Mouse (Mus musculus): ENCODE data around the gene Gstm4.
A peak's percentile ranks its signal among the peaks of the same experiment; 100 is the strongest.
"Not testable (repeated sequence)": the region's sequence is repeated elsewhere in the genome, so short reads cannot be mapped to it uniquely, and the experiment has no call there.

Gstm4 gene

DNA sequence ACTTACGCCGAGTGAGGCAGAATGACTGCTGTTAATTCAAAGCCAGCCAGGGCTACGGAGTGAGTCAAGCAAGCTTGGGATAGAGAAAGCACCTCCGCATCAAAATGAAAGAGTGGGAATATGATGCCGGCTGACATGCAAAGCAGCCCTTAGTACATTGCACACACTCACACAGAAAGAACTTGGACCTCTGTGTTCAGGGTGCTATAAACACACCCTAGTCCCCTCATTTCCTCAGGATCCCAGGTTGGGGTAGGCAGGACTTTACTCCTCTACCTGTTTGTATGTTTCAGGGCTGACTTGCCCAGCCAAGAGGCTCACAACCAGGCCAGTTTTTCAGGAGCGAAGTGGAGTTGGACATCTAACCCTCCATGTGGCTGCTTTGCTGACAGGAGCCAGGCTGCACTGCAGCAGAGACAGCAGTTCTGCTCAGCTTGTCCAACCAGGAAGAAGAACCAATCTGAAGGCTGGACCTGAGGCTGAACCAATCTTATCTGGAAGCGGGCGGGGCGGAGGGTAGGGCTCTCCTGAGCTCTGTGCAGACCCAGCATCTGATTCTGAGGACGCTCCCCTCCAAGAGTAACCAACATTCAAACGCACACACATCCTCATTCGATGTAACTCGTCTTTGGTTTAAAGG, 24.7 kb upstream of the Gstm4 start:
- DNase-seq (ENCODE audit: low spot score): no peak

DNA sequence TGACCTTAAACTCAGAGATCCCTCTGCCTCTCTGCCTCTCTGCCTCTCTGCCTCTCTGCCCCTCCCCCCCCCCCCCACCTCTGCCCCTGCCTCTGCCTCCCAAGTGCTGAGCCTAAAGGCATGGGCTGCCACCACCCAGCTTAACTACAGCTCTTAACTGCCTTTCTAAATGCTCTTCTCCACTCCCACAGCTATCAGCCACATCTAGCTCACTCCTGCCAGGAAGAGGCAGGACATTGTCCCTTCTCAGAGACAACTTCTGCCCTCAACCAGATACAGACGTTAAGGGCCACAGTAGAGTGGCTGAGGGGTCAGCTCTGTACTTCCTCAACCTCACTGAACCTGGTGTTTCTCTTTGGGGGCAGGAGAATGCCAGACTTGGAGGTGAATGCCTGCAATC, 24.1 kb upstream of the Gstm4 start:
- DNase-seq (ENCODE audit: low spot score): no peak

DNA sequence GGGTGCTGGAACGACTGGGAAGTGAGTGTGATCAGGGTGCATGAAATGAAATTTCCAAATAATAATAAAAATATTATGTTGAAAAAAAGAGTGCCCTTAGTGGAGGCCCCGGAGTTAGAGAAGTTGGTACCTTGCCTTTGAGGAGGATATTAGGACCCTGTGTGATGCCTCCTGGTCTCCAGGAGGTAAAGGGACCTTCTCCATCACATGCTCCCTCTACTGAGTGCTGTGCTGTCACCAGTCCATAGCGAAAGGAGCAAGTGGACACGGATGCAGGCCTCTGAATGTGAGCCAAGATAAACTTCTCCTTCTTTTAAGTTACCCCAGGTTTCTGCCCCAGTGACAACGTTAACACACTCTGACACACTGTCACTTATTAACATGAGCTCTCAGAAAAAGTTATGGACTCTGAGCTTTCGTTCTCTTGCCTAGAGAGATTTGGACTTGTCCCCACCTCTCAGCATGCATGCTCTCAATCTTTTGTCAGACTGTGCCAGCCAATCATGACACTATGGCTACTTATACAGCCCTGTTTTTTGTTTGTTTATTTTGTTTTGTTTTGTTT, 22.8 kb upstream of the Gstm4 start:
- DNase-seq (ENCODE audit: low spot score): no peak

DNA sequence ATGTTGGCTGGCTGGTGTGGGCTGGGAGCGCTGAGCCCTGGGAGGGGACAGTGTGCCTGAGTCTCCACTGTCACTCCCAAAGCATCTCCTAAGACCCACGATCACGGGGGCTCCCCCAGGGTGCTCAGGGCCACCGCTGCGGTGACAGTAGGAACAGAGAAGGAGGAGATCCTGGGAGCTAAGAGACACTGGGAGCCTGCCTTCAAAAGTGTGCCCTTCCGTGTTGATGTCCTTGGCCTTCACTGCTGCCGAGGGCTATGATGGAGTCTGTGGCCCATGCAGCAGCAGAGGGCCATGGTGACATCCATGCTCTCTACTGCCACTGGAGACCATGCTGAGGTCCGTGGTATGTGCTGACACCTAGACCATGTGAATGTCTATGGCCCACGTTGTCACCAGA, 20.9 kb upstream of the Gstm4 start:
- DNase-seq (ENCODE audit: low spot score): no peak

DNA sequence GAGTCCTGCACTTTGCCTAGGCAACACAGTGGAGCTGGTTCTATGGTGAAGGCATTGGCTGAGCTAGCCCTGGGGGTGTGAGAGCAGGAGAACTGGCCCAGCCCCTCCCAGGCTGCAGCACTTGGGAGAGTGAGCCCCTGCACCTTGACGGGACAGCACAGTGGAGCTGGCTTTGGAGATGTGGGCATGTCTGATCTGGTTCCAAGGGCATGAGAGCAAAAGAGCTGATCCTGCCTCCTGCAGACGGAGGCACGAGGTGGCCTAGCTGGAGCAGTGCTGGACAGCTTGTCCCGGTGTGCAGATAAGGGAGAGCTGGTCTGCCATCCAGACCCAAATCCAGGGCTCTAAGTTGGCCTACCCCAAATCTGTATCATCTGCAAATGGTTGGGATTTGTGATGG, 20.0 kb upstream of the Gstm4 start:
- DNase-seq (ENCODE audit: low spot score): no peak

DNA sequence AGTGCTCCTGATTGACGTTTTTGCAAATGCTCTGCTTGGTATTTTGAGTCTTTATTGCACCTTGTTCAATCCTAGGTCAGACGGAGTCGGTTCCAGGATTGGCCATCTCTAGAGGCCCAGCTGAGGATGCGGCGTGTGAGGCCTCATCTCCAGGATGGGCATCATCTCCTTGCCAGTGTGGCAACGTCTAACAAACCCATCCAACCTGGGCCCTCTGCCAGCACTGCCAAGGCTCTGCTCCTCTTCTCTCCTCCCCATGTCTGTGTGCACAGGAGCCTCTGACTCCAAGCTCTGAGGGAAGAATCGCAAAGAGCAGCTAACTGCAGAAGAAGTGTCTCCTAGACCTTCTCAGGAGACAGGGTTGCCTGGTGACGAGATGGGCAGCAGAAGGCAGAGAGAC, 18.0 kb upstream of the Gstm4 start:
- no peak for DNase-seq (ENCODE audit: low spot score)

DNA sequence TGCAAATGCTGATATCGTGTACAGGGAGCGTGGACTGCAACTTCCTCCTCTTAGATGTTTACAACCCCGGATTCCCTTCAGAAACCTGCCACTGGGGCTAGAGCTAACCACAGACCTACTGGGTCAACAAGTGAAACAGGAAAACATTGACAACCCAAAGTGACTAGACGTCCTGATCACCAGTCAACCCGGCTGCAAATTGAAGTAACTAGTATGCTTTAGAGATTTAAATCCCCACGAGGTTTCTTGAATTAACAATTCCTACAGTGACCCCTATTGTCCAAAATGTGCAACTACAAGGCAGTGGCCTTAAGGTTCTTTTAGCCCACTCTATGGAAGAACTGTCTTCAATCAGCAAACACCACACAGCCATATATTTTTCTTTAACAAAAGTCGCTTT, 16.7 kb upstream of the Gstm4 start:
- peak; percentile 79 for DNase-seq (ENCODE audit: low spot score)

DNA sequence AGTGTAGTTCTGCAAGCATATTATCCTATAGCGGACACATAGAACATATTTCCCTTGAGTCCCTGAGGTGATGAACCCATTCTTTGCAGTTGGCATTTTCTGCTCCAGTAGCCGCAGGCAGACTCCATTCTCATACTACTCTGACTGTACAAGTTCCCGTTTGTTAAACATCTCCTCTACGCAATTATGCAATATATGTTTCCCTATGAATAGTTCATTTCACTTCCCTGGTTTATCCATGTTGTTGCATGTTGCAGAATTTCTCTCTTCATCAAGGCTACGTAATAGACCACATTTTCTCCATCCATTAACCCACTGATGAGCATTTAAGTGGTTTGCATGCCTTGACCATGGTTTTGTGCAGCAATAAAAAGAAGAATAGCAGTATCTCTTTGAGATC, 5.8 kb upstream of the Gstm4 start:
- no peak for DNase-seq (ENCODE audit: low spot score)

DNA sequence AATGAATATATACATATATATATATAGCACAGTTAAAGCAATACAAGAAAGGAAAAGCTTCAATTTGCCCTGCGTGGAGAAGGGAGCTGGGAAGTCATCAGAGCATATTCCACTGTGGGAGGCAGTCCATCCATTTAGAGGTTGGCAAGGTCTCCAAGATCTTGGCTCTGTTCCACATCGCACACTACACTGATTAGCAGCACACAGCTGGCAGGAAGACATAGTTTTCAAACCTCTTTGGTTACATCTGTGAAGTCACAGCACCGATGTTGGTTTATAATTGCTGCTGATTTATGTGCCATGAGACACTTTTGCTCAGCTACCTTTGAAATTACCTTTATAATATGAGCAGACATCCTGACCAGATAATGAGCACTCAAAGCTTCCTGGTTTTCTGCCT, 3.6 kb upstream of the Gstm4 start:
- DNase-seq (ENCODE audit: low spot score): no peak

DNA sequence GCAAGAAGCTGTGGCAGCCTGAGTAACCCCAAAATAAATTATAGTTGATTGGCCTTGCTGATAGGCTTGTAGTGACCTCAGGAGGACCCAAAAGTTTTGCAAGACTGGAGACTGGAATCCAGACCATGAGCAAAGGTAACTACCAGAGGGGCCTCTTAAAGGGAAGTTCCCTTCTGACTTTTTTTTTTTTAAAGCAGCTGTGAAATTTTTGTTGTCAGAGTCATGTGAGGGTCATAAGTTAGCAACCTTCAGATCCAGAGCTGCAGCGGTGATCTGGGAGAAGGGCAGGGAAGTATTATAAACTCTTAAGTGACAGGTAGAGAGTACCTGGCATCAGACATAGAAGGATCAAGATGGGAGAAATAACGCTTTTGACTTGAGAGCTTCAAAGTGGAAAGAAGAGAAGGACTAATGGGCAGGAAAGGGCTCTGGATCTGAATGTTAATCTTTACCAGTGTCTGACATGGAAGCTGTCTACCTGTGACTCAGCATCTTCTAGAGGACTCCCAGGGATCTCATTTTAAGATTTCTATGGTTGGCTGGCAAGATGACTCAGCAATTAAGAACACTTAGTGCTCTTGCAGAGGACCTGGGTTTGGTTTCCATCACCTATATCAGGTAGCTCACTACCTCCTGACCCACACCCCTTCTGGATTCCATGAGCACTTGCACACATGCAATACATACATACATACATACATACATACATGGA, 2.4 kb upstream of the Gstm4 start:
- DNase-seq (ENCODE audit: low spot score): peak; percentile 46

DNA sequence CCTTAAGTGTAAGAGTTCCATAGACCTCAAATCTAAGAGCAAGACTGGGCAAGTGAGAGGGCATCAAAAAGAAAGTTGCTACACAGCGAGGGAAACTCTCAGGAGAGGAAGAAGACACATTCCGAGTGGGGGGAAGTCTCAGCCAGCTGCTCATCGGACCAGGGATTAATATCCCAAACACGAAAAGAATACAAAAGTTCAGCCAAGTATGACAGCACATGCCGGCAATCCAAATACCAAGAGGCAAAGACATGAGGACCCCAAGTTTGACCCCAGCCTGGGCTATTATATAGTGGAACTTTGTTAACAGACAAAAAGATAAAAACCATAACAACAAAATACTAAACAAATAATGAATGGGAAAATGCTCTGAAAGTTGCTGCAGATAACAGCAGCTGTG, 11.5 kb downstream of the Gstm4 start:
- no peak for DNase-seq (ENCODE audit: low spot score)

DNA sequence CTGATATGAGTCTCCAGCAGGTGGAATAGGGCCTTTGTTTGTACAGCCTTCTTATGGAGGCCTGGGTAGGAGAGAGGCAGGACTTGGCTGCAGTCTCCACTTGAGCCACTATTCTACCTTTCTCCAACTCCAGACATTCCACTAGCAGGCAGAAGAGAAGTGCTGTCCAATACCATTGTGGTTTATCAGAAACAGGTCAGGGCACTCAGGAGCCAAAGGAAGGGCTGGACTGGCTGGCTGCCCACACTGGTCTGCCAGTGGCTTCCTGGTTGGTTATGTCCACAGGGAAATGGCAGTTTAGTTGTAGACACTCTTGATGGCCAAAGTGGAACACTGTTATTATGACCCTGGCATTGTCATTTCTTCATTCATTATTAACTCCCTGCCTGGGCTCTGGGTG, 12.6 kb downstream of the Gstm4 start:
- DNase-seq (ENCODE audit: low spot score): no peak

DNA sequence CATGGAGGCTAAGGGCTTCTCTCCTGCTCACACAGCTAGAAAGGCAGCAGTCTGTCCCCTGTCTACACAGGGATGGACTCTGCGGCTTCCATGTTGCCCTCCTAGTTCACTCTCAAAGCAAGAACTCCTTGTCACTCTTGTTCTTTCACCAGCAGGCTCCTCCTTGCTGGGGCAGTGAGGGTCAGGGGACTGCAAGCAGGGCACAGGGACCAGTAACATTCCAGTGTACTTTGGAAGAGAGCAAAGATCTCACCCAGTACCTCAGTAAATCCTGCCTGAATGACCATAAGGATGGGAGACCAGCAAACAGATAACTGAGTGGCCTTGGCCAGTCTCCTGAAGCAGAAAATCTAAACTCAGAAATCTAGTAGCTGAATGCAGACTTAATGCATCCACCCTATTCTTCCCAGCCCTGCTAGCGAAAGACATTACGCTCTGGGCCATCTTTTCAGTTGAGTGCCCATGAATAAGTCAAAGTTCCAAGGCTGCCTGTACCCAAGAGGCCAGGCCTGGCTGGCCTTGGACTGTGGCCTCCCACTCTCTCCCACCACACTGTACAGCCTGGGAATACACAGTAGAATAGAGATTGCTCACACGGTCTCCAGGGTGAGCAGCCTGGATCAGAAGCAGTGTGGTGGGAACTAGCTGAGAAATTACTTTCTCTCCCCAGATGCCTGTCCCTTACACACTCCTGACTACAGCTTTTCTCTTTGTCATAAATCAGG, 15.9 kb downstream of the Gstm4 start:
- DNase-seq (ENCODE audit: low spot score): no peak

DNA sequence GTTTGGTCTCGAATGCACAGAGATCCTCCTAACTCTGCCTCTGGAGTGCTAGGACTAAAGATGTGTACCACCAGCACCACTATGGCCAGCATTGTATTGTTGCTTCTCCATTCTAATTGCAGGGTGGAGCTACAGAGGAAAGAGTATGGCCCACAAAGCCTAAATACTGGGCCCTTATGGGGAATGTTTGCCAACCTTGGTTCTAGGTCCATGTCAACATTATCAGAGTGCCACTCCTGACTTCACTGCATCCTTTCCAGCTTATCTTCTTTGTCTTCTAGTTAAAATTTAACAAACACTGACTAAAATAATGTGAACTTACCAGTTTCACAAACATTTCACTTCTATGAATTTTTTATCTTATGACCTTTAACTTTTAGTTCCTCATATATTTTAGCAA, 18.1 kb downstream of the Gstm4 start:
- no peak for DNase-seq (ENCODE audit: low spot score)

DNA sequence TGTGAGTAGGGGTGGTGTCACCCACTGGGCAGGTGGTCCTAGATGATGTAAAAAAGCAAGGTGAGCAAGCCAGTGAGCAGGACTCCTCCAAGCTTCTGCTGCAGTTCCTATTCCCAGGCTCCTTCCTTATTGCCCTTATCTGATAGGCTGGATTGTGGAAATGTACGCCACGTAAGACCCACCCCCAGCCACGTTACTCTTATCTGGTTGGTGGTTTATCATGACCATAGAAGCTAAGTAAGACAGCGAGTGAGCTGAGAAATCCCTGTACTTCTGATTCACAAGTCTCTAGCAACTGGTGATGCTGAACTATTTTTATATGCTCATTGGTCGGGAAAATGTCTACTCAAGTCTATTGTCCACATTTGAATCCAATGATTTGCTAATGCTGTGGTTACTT, 18.6 kb downstream of the Gstm4 start:
- DNase-seq (ENCODE audit: low spot score): no peak

DNA sequence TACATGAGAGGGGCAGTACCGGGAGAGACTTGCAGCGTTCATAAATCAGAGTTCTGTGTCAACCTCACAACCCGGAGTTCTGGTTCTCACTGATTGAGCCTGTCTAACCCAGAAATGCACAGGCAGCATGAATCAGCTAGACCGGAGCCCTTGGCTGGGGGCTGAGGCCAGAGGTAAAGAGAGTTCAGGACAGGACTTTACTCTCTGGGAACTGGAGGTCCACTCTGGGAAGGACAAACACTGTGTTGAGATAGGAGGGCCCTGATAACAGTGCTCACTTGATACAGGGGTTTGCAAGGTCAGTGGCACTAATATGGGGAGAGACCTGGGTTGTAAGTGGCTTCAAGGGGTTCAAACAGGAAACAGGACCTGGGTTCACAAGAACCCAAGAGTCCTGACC, 19.4 kb downstream of the Gstm4 start:
- no peak for DNase-seq (ENCODE audit: low spot score)

DNA sequence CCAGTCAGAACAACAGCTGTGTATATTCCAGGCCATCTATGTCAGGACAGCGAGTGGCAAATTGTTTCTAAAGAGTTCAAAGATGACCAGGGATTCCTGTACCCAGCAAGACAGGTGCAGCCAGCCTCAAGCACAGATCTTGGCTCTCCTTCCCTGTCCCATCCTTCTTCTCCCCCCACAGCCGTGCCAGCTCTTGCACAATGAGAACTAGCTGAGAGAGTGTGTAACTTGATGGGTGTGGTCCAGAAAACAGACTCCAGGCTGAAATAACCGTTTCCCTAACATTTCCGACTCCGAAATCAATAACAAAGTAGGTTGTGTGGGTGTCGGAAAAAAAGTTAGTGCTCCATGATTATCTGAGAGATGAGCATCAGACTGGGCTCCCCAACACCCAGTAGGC, 22.0 kb downstream of the Gstm4 start:
- no peak for DNase-seq (ENCODE audit: low spot score)

DNA sequence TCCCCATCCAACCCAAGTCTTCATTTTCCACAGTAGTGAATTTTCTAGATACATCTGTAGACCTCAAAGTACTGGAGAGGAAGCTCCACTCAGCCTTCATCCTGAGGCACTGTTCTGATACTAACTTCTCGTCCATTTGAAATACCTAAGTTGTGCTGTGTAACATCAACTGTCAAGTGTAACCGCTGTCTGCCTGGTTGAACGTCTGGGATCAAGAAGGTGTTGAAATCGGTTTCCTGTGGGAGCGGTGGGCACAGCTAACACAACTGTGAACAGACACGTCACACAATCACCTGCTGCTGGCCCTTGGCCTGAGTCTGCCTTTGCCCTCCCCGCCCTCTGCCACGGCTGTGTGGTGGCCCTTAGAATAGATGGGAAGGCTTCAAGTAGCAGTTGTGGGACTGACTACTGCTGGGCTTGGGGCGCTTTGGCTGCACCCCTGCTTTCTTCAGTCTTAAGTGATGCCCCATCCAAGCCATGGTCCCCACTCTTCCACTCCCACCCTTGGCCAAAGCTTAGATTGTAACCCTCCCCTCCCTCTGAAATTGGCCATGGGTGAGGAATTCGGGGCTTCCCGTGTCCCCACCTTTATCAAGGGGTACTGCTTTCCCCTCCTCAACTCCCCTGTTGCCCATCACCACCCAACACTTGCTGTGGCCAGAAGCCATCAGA, 24.2 kb downstream of the Gstm4 start:
- DNase-seq (ENCODE audit: low spot score): not testable (repeated sequence)

DNA sequence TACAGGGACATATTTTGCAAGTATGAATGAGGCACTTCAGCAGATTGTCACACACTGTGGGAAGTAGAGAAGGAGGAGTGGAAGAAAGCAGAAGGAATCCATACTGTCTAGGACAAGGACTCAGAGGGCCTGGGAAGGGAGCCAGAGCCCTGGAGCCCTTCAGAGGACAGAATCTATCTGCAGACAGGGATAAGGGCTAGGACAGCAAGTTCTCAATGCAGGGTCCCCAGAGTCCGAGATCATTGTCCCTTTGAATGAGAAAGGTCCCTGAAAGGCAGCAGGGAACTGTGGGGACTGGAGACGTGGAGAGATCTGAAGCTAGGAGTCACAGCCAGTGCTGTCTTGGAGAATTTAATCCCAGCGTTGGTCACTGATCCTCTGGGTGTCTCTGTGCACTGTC, 25.5 kb downstream of the Gstm4 start:
- not testable (repeated sequence) for DNase-seq (ENCODE audit: low spot score)

DNA sequence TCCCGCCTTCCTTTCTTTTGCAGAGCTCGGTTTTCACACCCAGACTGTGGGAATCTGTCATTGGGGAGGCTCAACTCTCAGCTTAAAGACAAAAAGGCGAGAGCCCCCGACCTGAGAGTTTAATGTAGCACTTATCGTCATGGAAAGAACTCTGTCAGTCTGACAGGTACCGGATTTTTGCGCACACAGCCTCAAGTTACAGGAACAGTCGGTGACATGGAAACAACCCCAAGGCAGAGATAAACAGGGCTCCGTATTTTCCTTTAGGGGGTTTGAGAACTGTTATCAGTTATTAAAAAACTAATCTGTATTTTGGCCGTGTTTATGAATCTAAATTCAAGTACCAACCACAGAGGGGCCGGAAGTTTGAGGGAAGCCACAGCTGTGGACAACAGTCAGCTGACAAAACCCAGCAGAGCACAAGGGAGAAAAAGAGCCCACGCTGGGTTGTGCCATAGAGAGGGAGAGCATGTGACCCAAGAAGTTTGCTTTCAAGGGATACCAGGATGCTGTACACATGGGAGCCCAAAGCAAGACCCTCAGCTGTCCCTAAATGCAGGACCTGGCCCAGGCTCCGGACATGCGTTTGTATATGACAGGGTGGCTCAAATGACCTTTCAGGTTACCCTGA, 26.4 kb downstream of the Gstm4 start:
- no peak for DNase-seq (ENCODE audit: low spot score)

DNA sequence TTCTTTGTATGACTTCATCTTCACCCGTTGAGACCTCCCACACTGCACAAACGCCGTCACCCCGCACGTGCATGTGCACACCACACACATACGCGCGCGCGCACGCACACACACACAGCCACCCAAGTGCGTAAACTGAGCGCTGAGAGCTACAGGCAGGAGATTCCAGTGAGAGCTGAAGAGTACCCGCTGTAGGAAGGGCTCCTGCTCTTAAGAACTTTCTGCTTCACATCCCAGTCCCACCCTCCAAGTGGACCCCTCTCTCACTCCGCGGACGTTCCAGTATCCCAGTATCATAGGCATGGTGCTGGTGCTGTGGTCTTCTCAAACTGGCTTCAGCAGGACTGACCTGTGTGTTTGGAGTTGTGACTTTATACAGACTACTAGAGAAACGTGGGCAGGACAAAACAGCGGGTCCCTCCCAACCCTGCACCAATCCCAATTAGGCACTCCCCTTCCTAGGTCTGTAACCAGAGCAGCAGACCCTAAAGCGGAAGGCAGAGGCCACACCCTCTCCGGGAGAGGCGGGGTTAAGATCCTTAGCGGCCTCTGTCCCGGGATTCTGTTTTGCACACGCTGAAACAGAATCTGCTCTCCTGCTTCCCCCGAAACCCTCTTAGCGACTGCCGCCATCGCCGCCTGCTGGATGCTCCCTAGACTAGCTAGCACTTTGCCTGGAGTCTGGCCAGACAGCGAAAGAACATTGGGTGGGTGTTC, 27.1 kb downstream of the Gstm4 start, which contains the start of gene Gstm1:
Gene Gstm1 (minus strand): TSS at position 501 of the 717 bp plus-strand sequence.
- peak; percentile 54 for DNase-seq (ENCODE audit: low spot score)
